Mouse (Mus musculus): ENCODE results near the gene Eml6. TPM values are rescaled to one million over a fixed set of nuclear protein-coding genes. Genes with fewer than 3 reads are reported as not detected.

Eml6 gene
- polyA plus RNA-seq (2014; fragmentation: Nextera tagmentation; extraction: Ambion mirVana) = 0.87 and 0.90 TPM in 2 replicates

GRCm38 (mm10) chr11:30025835-30026472, at the start of gene Eml6:
Eml6 (minus strand) TSS chr11:30026033.
- H3K27me3 ChIP-seq (replicated peaks; ENCODE audit: control insufficient read depth, insufficient read depth, low read length) = peaks cover 32% of the 10 kb centered on the region
- DNase-seq (ENCODE audit: low spot score) (peak; percentile 93), ATAC-seq (replicated peaks; ENCODE audit: low FRiP score, low TSS enrichment, low read depth) (peak; percentile 98)
- peak within 1 kb of the TSS; percentile 24; the same call in 1 of the 2 replicates for H3K27ac ChIP-seq (ENCODE audit: low read depth)
- H3K9me3 ChIP-seq (ENCODE audit: control insufficient read depth, low read length) = no peaks in the 10 kb centered on the region
- H3K4me1 ChIP-seq (replicated peaks; ENCODE audit: control insufficient read depth, insufficient read depth, low read length) = peaks cover 3% of the 10 kb centered on the region; the same call in 1 of the 2 replicates
- H3K9ac ChIP-seq (ENCODE audit: low read length) = peak within 1 kb of the TSS; percentile 53
- H3K4me2 ChIP-seq (ENCODE audit: low read length) = peak within 1 kb of the TSS; percentile 55
- peak within 1 kb of the TSS; percentile 37 for H3K4me3 ChIP-seq (ENCODE audit: low read depth, low read length)
- no peaks in the 10 kb centered on the region for H3K36me3 ChIP-seq (ENCODE audit: control insufficient read depth, insufficient read depth, low read length)
- WGBS = under 1% methylated on average over 39 of the region's 39 CpGs

GRCm38 (mm10) chr11:30057299-30057698, 31.5 kb upstream of the Eml6 start:
- WGBS = 46% methylated on average over 8 of the region's 8 CpGs
- DNase-seq (ENCODE audit: low spot score) (peak; percentile 59), ATAC-seq (replicated peaks; ENCODE audit: low FRiP score, low TSS enrichment, low read depth) (no peak)

GRCm38 (mm10) chr11:30025144-30025543, 689 bp downstream of the Eml6 start:
- no peak overlapping the region for H3K9ac ChIP-seq (ENCODE audit: low read length)
- no peak for ATAC-seq (replicated peaks; ENCODE audit: low FRiP score, low TSS enrichment, low read depth)
- WGBS = 5% methylated on average over 4 of the region's 4 CpGs

More at GRCm38 (mm10) chr11:30057299-30057698, 31.5 kb upstream of the Eml6 start:
- H3K9me3 ChIP-seq (ENCODE audit: control insufficient read depth, low read length) = no peaks in the 10 kb centered on the region
- no peak overlapping the region for H3K27ac ChIP-seq (ENCODE audit: low read depth)
- H3K4me2 ChIP-seq (ENCODE audit: low read length) = no peak overlapping the region
- H3K4me1 ChIP-seq (replicated peaks; ENCODE audit: control insufficient read depth, insufficient read depth, low read length) = no peaks in the 10 kb centered on the region
- H3K4me3 ChIP-seq (ENCODE audit: low read depth, low read length) = no peak overlapping the region
- no peaks in the 10 kb centered on the region for H3K36me3 ChIP-seq (ENCODE audit: control insufficient read depth, insufficient read depth, low read length)
- no peak overlapping the region for H3K9ac ChIP-seq (ENCODE audit: low read length)
- no peaks in the 10 kb centered on the region for H3K27me3 ChIP-seq (replicated peaks; ENCODE audit: control insufficient read depth, insufficient read depth, low read length)

GRCm38 (mm10) chr11:30024261-30025071, 1.4 kb downstream of the Eml6 start:
- Histone ChIP-seq H3K9ac (ENCODE audit: low read length) (peak overlapping the region; percentile 37; the same call in 1 of the 2 replicates), H3K27ac (ENCODE audit: low read depth) (no peak overlapping the region), H3K4me2 (ENCODE audit: low read length) (peak overlapping the region; percentile 55), H3K9me3 (ENCODE audit: control insufficient read depth, low read length) (no peaks in the 10 kb centered on the region), H3K4me3 (ENCODE audit: low read depth, low read length) (peak overlapping the region; percentile 37), H3K27me3 (replicated peaks; ENCODE audit: control insufficient read depth, insufficient read depth, low read length) (peaks cover 32% of the 10 kb centered on the region), H3K4me1 (replicated peaks; ENCODE audit: control insufficient read depth, insufficient read depth, low read length) (peaks cover 3% of the 10 kb centered on the region; the same call in 1 of the 2 replicates), H3K36me3 (ENCODE audit: control insufficient read depth, insufficient read depth, low read length) (no peaks in the 10 kb centered on the region)
- WGBS = 1% methylated on average over 57 of the region's 57 CpGs
- ATAC-seq (replicated peaks; ENCODE audit: low FRiP score, low TSS enrichment, low read depth) (0 out of 2 replicates have a peak, but pooled peaks have one; percentile 2), DNase-seq (ENCODE audit: low spot score) (peak; percentile 80)

More at GRCm38 (mm10) chr11:30025144-30025543, 689 bp downstream of the Eml6 start:
- no peak overlapping the region for H3K27ac ChIP-seq (ENCODE audit: low read depth)
- peak overlapping the region; percentile 37 for H3K4me3 ChIP-seq (ENCODE audit: low read depth, low read length)
- H3K9me3 ChIP-seq (ENCODE audit: control insufficient read depth, low read length) = no peaks in the 10 kb centered on the region
- H3K36me3 ChIP-seq (ENCODE audit: control insufficient read depth, insufficient read depth, low read length) = no peaks in the 10 kb centered on the region
- H3K27me3 ChIP-seq (replicated peaks; ENCODE audit: control insufficient read depth, insufficient read depth, low read length) = peaks cover 32% of the 10 kb centered on the region
- peak overlapping the region; percentile 55 for H3K4me2 ChIP-seq (ENCODE audit: low read length)
- no peak for DNase-seq (ENCODE audit: low spot score)
- peaks cover 3% of the 10 kb centered on the region; the same call in 1 of the 2 replicates for H3K4me1 ChIP-seq (replicated peaks; ENCODE audit: control insufficient read depth, insufficient read depth, low read length)

- ATAC-seq (replicated peaks; ENCODE audit: low FRiP score, low TSS enrichment, low read depth) (no peak), DNase-seq (ENCODE audit: low spot score) (no peak)
- no peak overlapping the region for H3K9ac ChIP-seq (ENCODE audit: low read length)
- no peak overlapping the region for H3K4me2 ChIP-seq (ENCODE audit: low read length)
- no peak overlapping the region for H3K4me3 ChIP-seq (ENCODE audit: low read depth, low read length)
- no peak overlapping the region for H3K27ac ChIP-seq (ENCODE audit: low read depth)
- no peaks in the 10 kb centered on the region for H3K27me3 ChIP-seq (replicated peaks; ENCODE audit: control insufficient read depth, insufficient read depth, low read length)
- no peaks in the 10 kb centered on the region for H3K9me3 ChIP-seq (ENCODE audit: control insufficient read depth, low read length)
- no peaks in the 10 kb centered on the region for H3K4me1 ChIP-seq (replicated peaks; ENCODE audit: control insufficient read depth, insufficient read depth, low read length)
- WGBS = 71% methylated on average over 2 of the region's 2 CpGs
- H3K36me3 ChIP-seq (ENCODE audit: control insufficient read depth, insufficient read depth, low read length) = no peaks in the 10 kb centered on the region
These were observed 39.6 kb downstream of the Eml6 start for GRCm38 (mm10) chr11:29986257-29986656.

GRCm38 (mm10) chr11:29968874-29969273, 57.0 kb downstream of the Eml6 start:
- DNase-seq (ENCODE audit: low spot score) (no peak), ATAC-seq (replicated peaks; ENCODE audit: low FRiP score, low TSS enrichment, low read depth) (no peak)
- H3K27me3 ChIP-seq (replicated peaks; ENCODE audit: control insufficient read depth, insufficient read depth, low read length) = no peaks in the 10 kb centered on the region
- no peaks in the 10 kb centered on the region for H3K4me1 ChIP-seq (replicated peaks; ENCODE audit: control insufficient read depth, insufficient read depth, low read length)
- no peaks in the 10 kb centered on the region for H3K9me3 ChIP-seq (ENCODE audit: control insufficient read depth, low read length)
- no peak overlapping the region for H3K9ac ChIP-seq (ENCODE audit: low read length)
- 79% methylated on average over 1 of the region's 1 CpGs for WGBS
- no peaks in the 10 kb centered on the region for H3K36me3 ChIP-seq (ENCODE audit: control insufficient read depth, insufficient read depth, low read length)
- H3K4me3 ChIP-seq (ENCODE audit: low read depth, low read length) = no peak overlapping the region
- H3K4me2 ChIP-seq (ENCODE audit: low read length) = no peak overlapping the region
- H3K27ac ChIP-seq (ENCODE audit: low read depth) = no peak overlapping the region

- no peak for ATAC-seq (replicated peaks; ENCODE audit: low FRiP score, low TSS enrichment, low read depth)
- no peaks in the 10 kb centered on the region for H3K36me3 ChIP-seq (ENCODE audit: control insufficient read depth, insufficient read depth, low read length)
- no peaks in the 10 kb centered on the region for H3K27me3 ChIP-seq (replicated peaks; ENCODE audit: control insufficient read depth, insufficient read depth, low read length)
- H3K4me1 ChIP-seq (replicated peaks; ENCODE audit: control insufficient read depth, insufficient read depth, low read length) = no peaks in the 10 kb centered on the region
- no peak for DNase-seq (ENCODE audit: low spot score)
- H3K4me2 ChIP-seq (ENCODE audit: low read length) = no peak overlapping the region
- H3K4me3 ChIP-seq (ENCODE audit: low read depth, low read length) = no peak overlapping the region
- WGBS = 93% methylated on average over 5 of the region's 5 CpGs
- no peak overlapping the region for H3K9ac ChIP-seq (ENCODE audit: low read length)
- H3K9me3 ChIP-seq (ENCODE audit: control insufficient read depth, low read length) = no peaks in the 10 kb centered on the region
- H3K27ac ChIP-seq (ENCODE audit: low read depth) = no peak overlapping the region
These were observed 66.5 kb downstream of the Eml6 start for GRCm38 (mm10) chr11:29959366-29959765.

GRCm38 (mm10) chr11:29944661-29945060, 81.2 kb downstream of the Eml6 start:
- H3K27ac ChIP-seq (ENCODE audit: low read depth) = no peak overlapping the region
- WGBS = 81% methylated on average over 3 of the region's 3 CpGs
- no peak for ATAC-seq (replicated peaks; ENCODE audit: low FRiP score, low TSS enrichment, low read depth)

More at GRCm38 (mm10) chr11:29944661-29945060, 81.2 kb downstream of the Eml6 start:
- H3K9me3 ChIP-seq (ENCODE audit: control insufficient read depth, low read length) = no peaks in the 10 kb centered on the region
- H3K36me3 ChIP-seq (ENCODE audit: control insufficient read depth, insufficient read depth, low read length) = no peaks in the 10 kb centered on the region
- no peak overlapping the region for H3K4me3 ChIP-seq (ENCODE audit: low read depth, low read length)
- H3K9ac ChIP-seq (ENCODE audit: low read length) = no peak overlapping the region
- H3K27me3 ChIP-seq (replicated peaks; ENCODE audit: control insufficient read depth, insufficient read depth, low read length) = no peaks in the 10 kb centered on the region
- H3K4me1 ChIP-seq (replicated peaks; ENCODE audit: control insufficient read depth, insufficient read depth, low read length) = 0 out of 2 replicates have a peak, but pooled peaks cover 4% of the 10 kb centered on the region
- no peak for DNase-seq (ENCODE audit: low spot score)
- H3K4me2 ChIP-seq (ENCODE audit: low read length) = no peak overlapping the region
